Mouse (Mus musculus): ENCODE data around the gene Sf1.

The Sf1 gene

GRCm38 (mm10) chr19:6363411-6364240 lies at the start of gene Sf1:
Gene Sf1 (plus strand): TSS chr19:6363690.
- in situ Hi-C loops (cut with MseI, MboI) = no loop called here

- in situ Hi-C loops (cut with MseI, MboI) = no loop called here
Observed at GRCm38 (mm10) chr19:6313796-6314195, 49.7 kb upstream of the Sf1 start.

- in situ Hi-C loops (cut with MseI, MboI) = no loop called here
Observed at GRCm38 (mm10) chr19:6314513-6314912, 49.0 kb upstream of the Sf1 start.

DNA sequence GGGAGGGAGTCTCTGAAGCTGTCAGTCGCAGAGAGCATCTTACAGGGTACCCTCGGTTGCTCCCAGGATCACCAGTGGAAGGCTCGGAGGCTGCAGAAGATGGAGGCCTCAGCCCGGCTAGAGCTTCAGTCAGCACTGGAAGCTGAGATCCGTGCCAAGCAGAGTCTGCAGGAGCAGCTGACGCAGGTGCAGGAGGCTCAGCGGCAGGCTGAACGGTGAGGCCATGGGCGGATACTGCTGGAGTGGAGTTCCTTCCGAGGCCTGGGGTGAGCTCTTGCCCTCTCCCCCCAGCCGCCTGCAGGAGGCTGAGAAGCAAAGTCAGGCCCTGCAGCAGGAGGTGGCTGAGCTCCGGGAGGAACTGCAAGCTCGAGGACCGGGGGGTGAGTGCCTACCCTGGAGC lies 47.9 kb upstream of the Sf1 start:
- in situ Hi-C loops (cut with MseI, MboI) = no loop called here

DNA sequence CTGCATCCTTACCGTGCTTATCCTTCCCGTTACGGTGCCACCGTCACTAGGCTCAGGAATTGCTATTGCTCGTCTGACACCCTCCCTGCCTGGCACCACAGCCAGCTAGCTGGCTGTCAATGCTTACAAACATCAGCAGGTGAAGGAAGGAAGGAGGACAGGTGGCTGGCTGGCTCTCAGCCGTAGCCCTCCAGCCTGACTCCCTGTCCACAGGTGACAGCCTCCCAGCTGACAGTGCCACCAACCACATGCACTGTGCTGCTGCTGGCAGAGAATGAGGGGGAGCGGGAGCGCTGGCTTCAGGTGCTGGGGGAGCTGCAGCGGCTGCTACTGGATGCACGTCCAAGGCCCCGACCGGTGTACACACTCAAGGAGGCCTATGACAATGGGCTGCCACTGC lies 45.3 kb upstream of the Sf1 start:
- in situ Hi-C loops (cut with MseI, MboI) = no loop called here

DNA sequence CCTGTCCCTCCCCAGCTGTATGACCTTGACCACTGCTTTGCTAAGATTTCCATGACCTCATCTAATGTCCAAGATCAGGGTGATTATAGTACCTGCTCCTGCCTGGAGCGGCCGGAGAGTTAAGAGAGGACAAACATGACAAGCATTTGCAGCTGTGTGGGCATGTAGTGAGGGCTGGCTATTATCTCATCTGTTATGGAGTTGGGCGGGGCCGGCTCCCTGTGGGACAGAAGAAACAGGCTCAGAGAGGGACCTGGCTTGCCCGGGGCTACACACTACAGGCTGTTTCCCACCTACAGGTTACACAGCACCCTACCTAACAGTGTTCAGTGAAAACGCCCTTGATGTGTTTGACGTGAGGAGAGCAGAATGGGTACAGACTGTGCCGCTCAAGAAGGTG lies 42.1 kb upstream of the Sf1 start:
- in situ Hi-C loops (cut with MseI, MboI) = loop anchor here in 1 of 2 experiments (10.0 kb wide), 1 partner anchor 57 kb away; no protein-coding TSS in a partner anchor

GRCm38 (mm10) chr19:6321786-6322621 lies 41.5 kb upstream of the Sf1 start:
- in situ Hi-C loops (cut with MseI, MboI) = loop anchor here in 1 of 2 experiments (10.0 kb wide), 1 partner anchor 57 kb away; no protein-coding TSS in a partner anchor

DNA sequence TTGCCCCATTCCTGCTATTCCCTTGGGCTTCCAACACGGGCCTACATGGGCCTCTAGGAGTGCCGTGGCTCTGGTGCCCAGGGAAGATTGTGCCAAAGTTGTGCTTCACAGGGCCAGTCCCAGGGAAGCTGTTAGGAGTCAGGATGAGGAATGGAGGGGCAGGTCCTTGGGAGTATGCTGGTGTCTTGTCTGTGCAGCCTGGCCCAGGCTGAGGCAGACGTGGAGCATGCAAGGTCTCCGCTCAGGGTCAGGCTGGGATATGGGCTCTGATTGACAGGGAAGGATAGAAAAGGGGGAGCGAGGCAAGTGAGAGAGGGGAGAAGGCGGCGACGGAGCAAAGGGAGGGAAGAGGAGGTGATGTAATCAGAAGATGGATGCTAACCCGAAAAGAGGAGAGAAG lies 38.7 kb upstream of the Sf1 start:
- in situ Hi-C loops (cut with MseI, MboI) = loop anchor here in 1 of 2 experiments (10.0 kb wide), 1 partner anchor 60 kb away; no protein-coding TSS in a partner anchor

- in situ Hi-C loops (cut with MseI, MboI) = loop anchor here in 1 of 2 experiments (5.0 kb wide), 1 partner anchor 69 kb away; no protein-coding TSS in a partner anchor
Observed at GRCm38 (mm10) chr19:6331178-6331577, 32.3 kb upstream of the Sf1 start.

GRCm38 (mm10) chr19:6331719-6332516 lies 31.6 kb upstream of the Sf1 start:
- in situ Hi-C loops (cut with MseI, MboI) = loop anchor here in 1 of 2 experiments (5.0 kb wide), 1 partner anchor 70 kb away; no protein-coding TSS in a partner anchor

DNA sequence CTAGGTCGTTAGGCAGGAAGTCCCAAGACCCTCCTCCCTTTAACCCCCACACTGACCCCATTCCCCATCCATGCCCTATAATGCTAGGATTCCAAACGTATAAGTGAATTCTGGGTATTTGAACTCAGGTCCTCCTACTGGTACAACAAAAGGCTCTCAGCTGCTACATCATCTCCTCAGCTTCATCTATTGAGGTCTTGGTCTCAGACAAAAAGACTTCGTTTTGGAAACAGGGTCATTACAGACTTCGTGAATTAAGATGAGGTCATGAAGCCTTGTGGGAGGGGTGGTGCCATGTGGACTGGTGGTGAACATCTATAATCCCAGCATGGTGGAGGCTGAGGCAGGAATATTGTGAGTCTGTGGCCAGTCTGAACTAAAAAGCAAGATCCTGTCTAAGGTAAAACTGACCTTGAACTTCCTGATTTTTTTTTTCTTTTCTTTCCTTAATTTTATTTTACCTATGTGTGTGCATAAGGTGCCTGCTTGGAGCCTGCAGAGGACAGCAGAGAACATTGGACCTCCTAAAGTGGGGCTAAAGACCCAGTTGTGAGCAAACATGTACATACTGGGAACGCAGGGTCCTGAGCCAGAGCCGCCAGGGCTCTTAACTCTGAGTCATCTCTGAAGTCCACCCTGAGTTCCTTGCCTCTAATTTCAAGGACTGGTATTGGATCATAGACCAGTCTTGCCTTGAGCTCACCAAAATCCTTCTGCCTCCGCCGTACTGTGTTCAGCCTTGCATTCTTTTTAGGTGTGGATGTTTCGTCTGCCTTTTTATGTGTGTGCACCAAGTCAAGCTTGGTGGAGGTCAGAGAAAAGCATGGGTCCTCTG lies 29.5 kb upstream of the Sf1 start:
- in situ Hi-C loops (cut with MseI, MboI) = loop anchor here in 1 of 2 experiments (5.0 kb wide), 1 partner anchor 72 kb away; no protein-coding TSS in a partner anchor

GRCm38 (mm10) chr19:6334673-6335457 lies 28.6 kb upstream of the Sf1 start, which contains the start of gene Men1:
Gene Men1 (plus strand): TSS chr19:6334979.
- in situ Hi-C loops (cut with MseI, MboI) = loop anchor here in 1 of 2 experiments (5.0 kb wide), 1 partner anchor 73 kb away; no protein-coding TSS in a partner anchor

GRCm38 (mm10) chr19:6335458-6335827 lies 28.0 kb upstream of the Sf1 start:
- in situ Hi-C loops (cut with MseI, MboI) = no loop called here

- in situ Hi-C loops (cut with MseI, MboI) = no loop called here
Observed at GRCm38 (mm10) chr19:6336920-6337319, 26.6 kb upstream of the Sf1 start.

DNA sequence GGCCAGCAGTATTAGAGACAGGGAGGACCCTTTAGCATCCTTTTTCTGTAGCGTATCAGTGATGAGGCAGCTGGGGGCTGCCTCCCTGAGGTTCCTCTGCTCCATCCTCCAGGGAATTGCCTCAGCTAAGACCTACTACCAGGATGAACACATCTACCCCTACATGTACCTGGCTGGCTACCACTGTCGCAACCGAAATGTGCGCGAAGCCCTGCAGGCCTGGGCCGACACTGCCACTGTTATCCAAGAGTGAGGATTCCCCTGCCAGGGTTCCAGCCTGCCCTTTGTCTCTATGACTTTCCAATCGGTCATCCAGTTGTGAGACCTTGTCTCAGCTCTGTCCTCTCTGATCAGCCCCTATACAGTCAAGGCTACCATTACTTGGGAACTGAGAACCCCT lies 25.3 kb upstream of the Sf1 start:
- in situ Hi-C loops (cut with MseI, MboI) = no loop called here

- in situ Hi-C loops (cut with MseI, MboI) = no loop called here
Observed at GRCm38 (mm10) chr19:6338716-6339115, 24.8 kb upstream of the Sf1 start.

- in situ Hi-C loops (cut with MseI, MboI) = no loop called here
Observed at GRCm38 (mm10) chr19:6339191-6339590, 24.3 kb upstream of the Sf1 start.

DNA sequence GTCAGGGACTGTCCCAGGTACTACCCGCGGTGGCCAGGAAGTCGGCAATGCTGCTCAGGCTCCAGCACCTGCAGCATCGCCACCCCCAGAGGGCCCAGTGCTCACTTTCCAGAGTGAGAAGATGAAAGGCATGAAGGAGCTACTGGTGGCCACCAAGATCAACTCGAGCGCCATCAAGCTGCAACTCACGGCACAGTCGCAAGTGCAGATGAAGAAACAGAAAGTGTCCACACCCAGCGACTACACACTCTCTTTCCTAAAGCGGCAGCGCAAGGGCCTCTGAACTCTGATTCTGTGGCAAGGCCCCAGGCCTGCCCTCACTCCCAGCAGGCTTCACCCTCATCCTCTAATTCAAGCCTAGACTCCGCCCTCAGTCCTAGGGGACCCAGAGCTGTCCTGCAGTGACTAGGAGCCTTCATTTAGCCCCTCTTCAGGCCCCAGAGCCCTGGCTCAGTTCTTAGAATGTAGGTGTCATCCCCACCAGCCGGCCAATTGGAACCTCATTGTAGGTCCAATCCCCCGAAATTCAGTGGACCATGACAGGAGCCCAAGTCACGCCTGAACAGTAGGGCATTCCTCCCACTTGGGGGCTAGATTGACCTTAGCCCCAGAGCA lies 23.5 kb upstream of the Sf1 start:
- in situ Hi-C loops (cut with MseI, MboI) = no loop called here

Data from mouse trophoblast stem cell (cell line).